Mouse (Mus musculus): ENCODE data around the gene Glg1.

- TF ChIP-seq EP300 (IDR thresholded peaks at IDR 0.05; ENCODE audit: low read length) (no peak), ZC3H11A (IDR thresholded peaks at IDR 0.05; ENCODE audit: low read depth, low read length) (no peak), CHD1 (IDR thresholded peaks at IDR 0.05; ENCODE audit: low read depth, low read length) (no peak), POLR2A (IDR thresholded peaks at IDR 0.05; ENCODE audit: low read depth, low read length) (no peak), JUND (conservative IDR thresholded peaks at IDR 0.05; ENCODE audit: low read depth, low read length) (no peak), USF2 (conservative IDR thresholded peaks at IDR 0.05; ENCODE audit: low read depth, low read length) (no peak)
Observed at GRCm38 (mm10) chr8:111304359-111304758, 45.3 kb upstream of the Glg1 start.
